Mouse (Mus musculus) embryonic facial prominence, embryonic 11.5 days (tissue): ENCODE data around the gene Crybb2. TPM values are rescaled to one million over a fixed set of nuclear protein-coding genes. Genes with fewer than 3 reads are reported as not detected.
A peak's percentile ranks its signal among the peaks of the same experiment; 100 is the strongest.

Experiments used
- ATAC-seq: fragments of 200-750 bp; cut with Nextera tagmentation; replicated peaks from 2 replicates; pipeline ENCODE4 v1.8.0; 2017; ENCODE audit warnings: low read depth; ENCODE audit not compliant: insufficient number of reproducible peaks, low FRiP score, low TSS enrichment
- DNase-seq: peaks from one replicate; pipeline ENCODE4 v3.0.0-alpha.2; 2015; ENCODE audit warnings: low spot score
- H3K27ac ChIP-seq: fragments of 300-500 bp; sonication (generic); replicated peaks from 2 replicates; pipeline ENCODE4 v1.5.1; 2014; ENCODE audit warnings: mild to moderate bottlenecking, low read depth, low read length, control low read depth
- H3K27me3 ChIP-seq: fragments of 300-500 bp; sonication (generic); 2 replicates; pipeline ENCODE4 v1.6.1; 2014; ENCODE audit warnings: mild to moderate bottlenecking, low read length, moderate library complexity, mixed read lengths; ENCODE audit not compliant: control insufficient read depth, insufficient read depth
- H3K36me3 ChIP-seq: fragments of 300-500 bp; sonication (generic); replicated peaks from 2 replicates; pipeline ENCODE4 v1.6.1; 2014; ENCODE audit warnings: low read depth, mild to moderate bottlenecking, low read length, moderate library complexity, mixed read lengths; ENCODE audit not compliant: control insufficient read depth, insufficient read depth
- H3K4me1 ChIP-seq: fragments of 300-500 bp; sonication (generic); 2 replicates; pipeline ENCODE4 v1.6.1; 2014; ENCODE audit warnings: low read length, mixed read lengths; ENCODE audit not compliant: control insufficient read depth, insufficient read depth
- H3K4me2 ChIP-seq: fragments of 300-500 bp; sonication (generic); 2 replicates; pipeline ENCODE4 v1.6.1; 2014; ENCODE audit warnings: low read depth, mild to moderate bottlenecking, control low read depth, low read length, moderate library complexity
- H3K4me3 ChIP-seq: fragments of 300-500 bp; sonication (generic); 2 replicates; pipeline ENCODE4 v1.5.1; 2014; ENCODE audit warnings: low read depth, low read length, control low read depth
- H3K9ac ChIP-seq: fragments of 300-500 bp; sonication (generic); replicated peaks from 2 replicates; pipeline ENCODE4 v1.6.1; 2014; ENCODE audit warnings: mild to moderate bottlenecking, control low read depth, low read length
- H3K9me3 ChIP-seq: fragments of 300-500 bp; sonication (generic); replicated peaks from 2 replicates; pipeline ENCODE4 v1.6.1; 2016; ENCODE audit warnings: mild to moderate bottlenecking, low read length, inconsistent platforms, mixed read lengths; ENCODE audit not compliant: control insufficient read depth
- WGBS: fragments of 180-500 bp; shearing (Covaris S2); extraction: QIAGEN DNeasy Blood & Tissue Kit; methylation state at CpG from one replicate; pipeline ENCODE4 v1.1.7; 2014; 5-methylcytosine and 5-hydroxymethylcytosine counted together
- polyA plus RNA-seq: library from polyadenylated mRNA; unstranded; fragments of >200 nt; fragmentation: Nextera tagmentation; extraction: Ambion mirVana; gene quantifications from 2 replicates; pipeline ENCODE4 v1.2.1, GENCODE M21; 2014

Crybb2 gene
- polyA plus RNA-seq, 1 experiment from 2014 or later, result not detected

GRCm38 (mm10) chr5:113081020-113081419 is 11.1 kb upstream of the Crybb2 start:
- H3K36me3 ChIP-seq, result no peaks in the 10 kb centered on the region
- no peak for ATAC-seq
- no peaks in the 10 kb centered on the region for H3K9me3 ChIP-seq

GRCm38 (mm10) chr5:113079783-113080182 is 9.9 kb upstream of the Crybb2 start:
- peak overlapping the region; percentile 32 for H3K4me2 ChIP-seq
- H3K27ac ChIP-seq, result no peak overlapping the region
- H3K9ac ChIP-seq, result no peak overlapping the region
- no peaks in the 10 kb centered on the region for H3K9me3 ChIP-seq
- H3K36me3 ChIP-seq, result no peaks in the 10 kb centered on the region
- no peaks in the 10 kb centered on the region for H3K4me1 ChIP-seq
- DNase-seq (peak; percentile 75), ATAC-seq (no peak)
- H3K4me3 ChIP-seq, result no peak overlapping the region
- 21% methylated on average over 21 of the region's 21 CpGs for WGBS
- no peaks in the 10 kb centered on the region for H3K27me3 ChIP-seq

More at GRCm38 (mm10) chr5:113081020-113081419, 11.1 kb upstream of the Crybb2 start:
- 91% methylated on average over 9 of the region's 9 CpGs for WGBS
- Histone ChIP-seq H3K4me1 (no peaks in the 10 kb centered on the region), H3K4me2 (no peak overlapping the region), H3K27ac (no peak overlapping the region), H3K27me3 (no peaks in the 10 kb centered on the region), H3K4me3 (no peak overlapping the region), H3K9ac (no peak overlapping the region)
- DNase-seq, result no peak

GRCm38 (mm10) chr5:113078686-113079085 is 8.8 kb upstream of the Crybb2 start:
- no peaks in the 10 kb centered on the region for H3K9me3 ChIP-seq
- ATAC-seq (no peak), DNase-seq (peak; percentile 23)
- WGBS, result 60% methylated on average over 5 of the region's 5 CpGs
- no peaks in the 10 kb centered on the region for H3K27me3 ChIP-seq
- H3K4me3 ChIP-seq, result no peak overlapping the region
- H3K9ac ChIP-seq, result no peak overlapping the region
- no peaks in the 10 kb centered on the region for H3K4me1 ChIP-seq
- H3K4me2 ChIP-seq, result no peak overlapping the region
- no peaks in the 10 kb centered on the region for H3K36me3 ChIP-seq
- H3K27ac ChIP-seq, result no peak overlapping the region

- ATAC-seq (peak; percentile 57; the same call in 1 of the 2 replicates), DNase-seq (peak; percentile 80)
- Histone ChIP-seq H3K27ac (no peak overlapping the region), H3K4me1 (no peaks in the 10 kb centered on the region), H3K4me3 (no peak overlapping the region), H3K9me3 (no peaks in the 10 kb centered on the region), H3K36me3 (no peaks in the 10 kb centered on the region), H3K4me2 (no peak overlapping the region), H3K27me3 (peaks cover 2% of the 10 kb centered on the region; the same call in 1 of the 2 replicates), H3K9ac (no peak overlapping the region)
- 5% methylated on average over 16 of the region's 16 CpGs for WGBS
Observed at GRCm38 (mm10) chr5:113054308-113054707, 15.6 kb downstream of the Crybb2 start.

GRCm38 (mm10) chr5:113050581-113051185 is 19.2 kb downstream of the Crybb2 start:
- Histone ChIP-seq H3K4me3 (no peak overlapping the region), H3K9ac (no peak overlapping the region), H3K27ac (no peak overlapping the region), H3K9me3 (no peaks in the 10 kb centered on the region), H3K36me3 (no peaks in the 10 kb centered on the region), H3K4me1 (no peaks in the 10 kb centered on the region), H3K4me2 (no peak overlapping the region), H3K27me3 (peaks cover 2% of the 10 kb centered on the region; the same call in 1 of the 2 replicates)
- ATAC-seq (no peak), DNase-seq (no peak)
- WGBS, result 80% methylated on average over 7 of the region's 7 CpGs

- ATAC-seq (no peak), DNase-seq (peak; percentile 18)
- H3K4me1 ChIP-seq, result no peaks in the 10 kb centered on the region
- no peaks in the 10 kb centered on the region for H3K9me3 ChIP-seq
- no peak overlapping the region for H3K27ac ChIP-seq
- no peaks in the 10 kb centered on the region for H3K36me3 ChIP-seq
- H3K4me3 ChIP-seq, result no peak overlapping the region
- no peak overlapping the region for H3K9ac ChIP-seq
- H3K4me2 ChIP-seq, result no peak overlapping the region
- peaks cover 2% of the 10 kb centered on the region; the same call in 1 of the 2 replicates for H3K27me3 ChIP-seq
Observed at GRCm38 (mm10) chr5:113049876-113050275, 20.0 kb downstream of the Crybb2 start.

GRCm38 (mm10) chr5:113045511-113046273 is 24.2 kb downstream of the Crybb2 start:
- Histone ChIP-seq H3K9ac (no peak overlapping the region), H3K27ac (no peak overlapping the region), H3K4me2 (no peak overlapping the region), H3K4me3 (no peak overlapping the region), H3K27me3 (no peaks in the 10 kb centered on the region), H3K4me1 (no peaks in the 10 kb centered on the region; the same call in 1 of the 2 replicates), H3K36me3 (no peaks in the 10 kb centered on the region), H3K9me3 (no peaks in the 10 kb centered on the region)
- ATAC-seq, result no peak
- no peak for DNase-seq
- 87% methylated on average over 10 of the region's 10 CpGs for WGBS

GRCm38 (mm10) chr5:113043531-113043930 is 26.4 kb downstream of the Crybb2 start:
- no peak overlapping the region for H3K4me2 ChIP-seq
- no peaks in the 10 kb centered on the region; the same call in 1 of the 2 replicates for H3K4me1 ChIP-seq
- no peaks in the 10 kb centered on the region for H3K9me3 ChIP-seq
- ATAC-seq, result no peak
- H3K27ac ChIP-seq, result no peak overlapping the region
- H3K4me3 ChIP-seq, result no peak overlapping the region
- no peaks in the 10 kb centered on the region for H3K36me3 ChIP-seq
- H3K27me3 ChIP-seq, result no peaks in the 10 kb centered on the region
- no peak for DNase-seq
- H3K9ac ChIP-seq, result no peak overlapping the region
- WGBS, result 83% methylated on average over 8 of the region's 8 CpGs
